Mouse (Mus musculus) bone marrow, adult 2 months (tissue): ENCODE data around the gene Arhgap29.

Experiments
- CTCF ChIP-seq: fragments of 200-500 bp; IDR thresholded peaks from 2 replicates; pipeline ENCODE4 v1.5.1; 2011; ENCODE audit warnings: low read length, control low read depth; ENCODE audit not compliant: control insufficient read depth, insufficient read depth
- POLR2A ChIP-seq: fragments of 200-500 bp; IDR thresholded peaks from 2 replicates; pipeline ENCODE4 v1.6.1; 2011; ENCODE audit warnings: low read depth, mild to moderate bottlenecking, control low read depth, low read length, borderline replicate concordance; ENCODE audit not compliant: control insufficient read depth

GRCm38 (mm10) chr3:121945957-121946356 is 6.4 kb upstream of the Arhgap29 start:
- TF ChIP-seq CTCF (no peak), POLR2A (no peak)
